Mouse (Mus musculus) brain, embryonic 14.5 days (tissue): Measurements from ENCODE around the gene Slc35f2. TPM values are rescaled to one million over a fixed set of nuclear protein-coding genes. Genes with fewer than 3 reads are reported as not detected.
A peak's percentile ranks its signal among the peaks of the same experiment; 100 is the strongest.

Source experiments
- DNase-seq: peaks from one replicate; pipeline ENCODE4 v3.0.0-alpha.2; 2011; ENCODE audit warnings: low read depth
- CTCF ChIP-seq: fragments of 200-500 bp; IDR thresholded peaks from 2 replicates; pipeline ENCODE4 v1.5.1; 2012; ENCODE audit warnings: inconsistent platforms, mild to moderate bottlenecking, moderate library complexity, borderline replicate concordance; ENCODE audit not compliant: insufficient read depth, insufficient read length; ENCODE audit errors: extremely low read depth
- POLR2A ChIP-seq: fragments of 200-500 bp; IDR thresholded peaks from 2 replicates; pipeline ENCODE4 v1.6.1; 2012; ENCODE audit warnings: mild to moderate bottlenecking, inconsistent platforms, borderline replicate concordance; ENCODE audit not compliant: poor library complexity, insufficient read depth, insufficient read length, severe bottlenecking; ENCODE audit errors: extremely low read depth
- polyA plus RNA-seq: library from polyadenylated mRNA; depleted of rRNA; stranded (reverse); fragments of >200 nt; gene quantifications from 2 replicates; pipeline ENCODE4 v1.2.3, GENCODE M21; 2012; rRNA removed

Gene Slc35f2
- polyA plus RNA-seq, 1 experiment = 8.3 TPM

DNA sequence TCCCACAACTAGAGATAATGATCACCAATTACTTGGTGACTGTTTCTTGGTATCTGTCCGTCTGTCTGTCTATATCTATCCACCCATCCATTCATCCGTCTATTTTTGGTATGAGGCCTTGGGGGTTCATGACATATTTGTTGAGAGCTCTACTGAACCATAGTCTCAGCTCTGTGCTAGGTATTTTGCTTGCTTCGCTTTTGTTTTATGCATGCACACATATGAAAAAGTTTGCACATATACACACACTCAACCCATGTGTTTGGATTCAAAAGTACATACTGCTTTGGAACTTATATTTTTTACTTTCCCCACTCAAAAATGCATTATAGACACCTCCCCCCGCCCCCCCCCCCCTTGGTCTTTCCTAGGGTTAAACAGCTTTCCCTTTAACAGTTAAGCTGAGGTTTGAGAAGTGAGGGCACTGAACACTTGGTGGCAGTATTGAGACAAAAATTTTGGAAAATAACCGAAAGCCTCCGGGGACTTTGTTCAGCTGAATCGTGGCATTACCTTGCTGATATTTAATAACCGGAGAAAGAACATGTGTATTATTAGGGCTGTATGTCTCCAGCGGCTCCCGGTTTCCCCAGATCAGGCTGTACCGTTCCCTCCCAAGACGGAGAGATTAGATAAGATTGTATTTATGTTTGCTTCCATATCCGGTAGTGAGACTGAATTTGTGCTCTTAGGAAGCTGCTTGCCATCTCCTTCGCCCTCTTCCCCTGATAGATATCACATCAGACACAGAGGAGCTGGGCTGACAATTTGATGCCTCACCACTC lies 57.9 kb downstream of the Slc35f2 start:
- DNase-seq = peak; percentile 89
- peak; percentile 46; the same call in 1 of the 2 replicates for TF ChIP-seq CTCF
- no peak for TF ChIP-seq POLR2A

DNA sequence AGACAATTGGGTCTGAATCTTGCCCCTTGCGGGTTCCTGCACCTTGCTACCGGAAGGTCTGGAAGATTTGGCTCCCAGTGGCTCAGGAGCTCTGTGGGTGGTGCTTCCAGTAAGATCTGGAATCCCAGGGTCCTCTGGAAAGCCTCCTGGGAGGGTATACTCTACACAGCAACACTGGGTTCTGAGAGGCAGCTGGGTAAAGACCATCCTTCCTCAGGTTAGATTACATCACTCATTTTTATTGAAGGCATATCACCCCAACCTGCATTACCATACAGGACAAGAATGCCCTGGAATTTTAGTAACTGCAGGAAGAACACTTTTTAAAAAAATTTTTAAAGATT lies 58.5 kb downstream of the Slc35f2 start:
- no peak for DNase-seq
- TF ChIP-seq CTCF (no peak), POLR2A (no peak)

DNA sequence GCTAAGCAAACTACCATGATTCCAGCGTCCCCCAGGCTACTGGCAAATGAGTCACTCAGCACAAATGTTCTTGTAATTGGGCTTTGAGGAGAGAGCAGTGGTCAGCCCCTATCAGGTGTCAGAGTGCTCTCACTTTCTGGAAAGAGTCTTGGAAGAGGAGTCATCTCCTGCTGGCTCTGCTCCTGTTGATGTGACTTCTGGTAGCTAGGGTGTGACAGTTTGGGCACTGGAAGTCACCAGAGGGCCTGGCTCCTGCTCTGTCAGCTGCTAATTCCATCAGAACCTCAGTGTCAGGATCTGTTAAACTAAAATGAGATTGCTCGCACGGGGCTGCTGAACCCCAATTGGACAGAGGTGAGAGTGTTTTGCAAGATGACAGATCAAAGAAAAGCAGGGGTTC lies 63.7 kb downstream of the Slc35f2 start:
- TF ChIP-seq CTCF (no peak), POLR2A (no peak)
- no peak for DNase-seq

DNA sequence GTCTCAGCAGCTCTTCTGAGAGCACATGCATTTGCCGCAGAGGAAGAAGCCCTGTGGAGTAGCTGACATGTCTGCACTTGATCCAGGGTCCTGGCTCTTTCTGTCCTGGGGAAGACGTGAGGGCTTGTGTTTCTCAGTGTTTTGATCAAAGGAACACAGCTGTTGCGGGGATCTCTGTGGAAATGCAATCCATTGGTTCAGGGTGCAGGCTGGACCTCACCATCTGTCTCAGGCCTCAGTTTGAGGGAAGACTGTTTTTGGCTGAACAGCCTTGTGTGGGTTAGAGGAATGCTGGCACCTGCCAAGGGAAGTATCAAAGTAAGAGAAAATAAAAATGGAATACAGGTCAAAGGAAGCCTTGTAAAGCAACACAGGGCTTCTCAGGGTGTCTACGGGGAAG lies 64.6 kb downstream of the Slc35f2 start:
- no peak for DNase-seq
- no peak for TF ChIP-seq CTCF

DNA sequence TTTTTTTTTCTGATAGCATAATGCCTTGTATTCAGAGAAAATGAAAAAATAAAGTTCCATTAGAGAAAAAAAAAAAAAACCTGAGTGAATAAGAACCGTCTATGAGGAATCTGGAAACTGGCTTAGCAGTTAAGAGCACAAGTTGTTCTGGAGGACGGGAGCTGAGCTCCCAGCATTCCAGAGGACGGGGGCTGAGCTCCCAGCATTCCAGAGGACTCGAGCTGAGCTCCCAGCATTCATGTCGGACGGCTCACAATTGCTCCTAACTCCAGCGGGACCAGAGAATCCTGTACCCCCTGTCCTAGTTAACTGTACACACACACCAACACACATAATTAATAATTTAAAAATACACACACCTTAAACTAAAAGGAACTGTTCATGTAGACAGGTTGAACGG lies 67.5 kb downstream of the Slc35f2 start:
- no peak for DNase-seq
- no peak for TF ChIP-seq CTCF
- no peak for TF ChIP-seq POLR2A

DNA sequence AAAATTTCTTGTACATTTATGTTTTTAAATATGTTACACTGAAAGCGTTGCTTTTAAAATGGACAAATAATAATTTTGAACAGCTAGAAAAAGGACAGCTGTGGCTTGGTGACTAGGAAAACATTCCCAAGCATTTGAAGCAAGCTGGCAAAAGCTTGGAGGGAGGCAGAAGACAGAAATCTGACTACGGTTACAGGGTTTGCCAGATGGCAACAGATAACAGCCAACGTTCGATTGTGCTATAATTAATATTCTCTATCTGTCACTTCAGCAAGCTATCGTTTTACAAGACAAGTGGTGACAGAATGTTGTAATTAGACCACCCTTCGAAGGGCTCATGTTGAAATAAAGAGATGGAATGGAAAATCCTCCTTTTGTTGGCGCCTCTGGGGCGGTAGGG lies 77.2 kb downstream of the Slc35f2 start:
- DNase-seq = peak; percentile 85
- TF ChIP-seq CTCF (no peak), POLR2A (no peak)

DNA sequence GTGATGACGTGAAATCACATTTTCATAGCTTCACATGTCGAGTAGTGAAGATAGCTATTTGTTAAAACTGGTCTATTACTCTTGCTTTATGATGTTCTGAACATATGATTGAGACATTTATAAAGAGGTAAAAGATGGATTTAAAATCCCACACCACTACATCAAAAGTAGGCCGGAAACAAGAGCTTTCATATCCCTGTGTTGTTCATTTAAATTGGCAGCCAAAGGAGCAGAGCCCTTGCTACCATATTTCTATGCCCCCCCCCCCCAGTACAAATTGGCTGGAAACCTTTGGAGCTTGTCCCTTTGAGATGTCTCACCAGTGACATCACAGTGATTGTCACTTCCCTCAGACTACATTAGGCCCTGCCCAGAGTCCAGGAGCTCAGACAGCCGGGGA lies 78.5 kb downstream of the Slc35f2 start, which contains the start of gene Sln:
TSS of gene Sln (plus strand) at position 301 of the 400 bp plus-strand sequence.
- TF ChIP-seq POLR2A = no peak
- no peak for TF ChIP-seq CTCF
- no peak for DNase-seq

DNA sequence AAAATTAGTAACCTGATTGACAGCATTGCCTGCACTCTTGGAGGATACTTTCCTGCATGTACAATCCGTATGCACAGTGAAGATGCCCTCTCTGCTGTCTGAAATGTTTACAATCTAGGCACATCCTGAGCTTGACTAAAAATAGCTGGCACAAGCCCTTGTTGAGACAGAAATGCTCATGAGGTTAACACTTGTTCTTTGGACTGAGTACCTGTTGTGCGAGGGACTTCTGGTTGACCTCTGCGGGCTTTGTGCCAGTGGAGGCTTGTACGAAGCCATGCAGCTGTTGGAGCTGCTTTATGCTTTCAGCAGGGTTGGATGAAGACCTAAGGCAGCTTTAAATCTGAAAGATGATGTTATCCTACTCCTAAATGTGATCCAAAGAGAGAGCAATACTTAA lies 80.8 kb downstream of the Slc35f2 start:
- DNase-seq = no peak
- TF ChIP-seq CTCF = no peak
- TF ChIP-seq POLR2A = no peak

DNA sequence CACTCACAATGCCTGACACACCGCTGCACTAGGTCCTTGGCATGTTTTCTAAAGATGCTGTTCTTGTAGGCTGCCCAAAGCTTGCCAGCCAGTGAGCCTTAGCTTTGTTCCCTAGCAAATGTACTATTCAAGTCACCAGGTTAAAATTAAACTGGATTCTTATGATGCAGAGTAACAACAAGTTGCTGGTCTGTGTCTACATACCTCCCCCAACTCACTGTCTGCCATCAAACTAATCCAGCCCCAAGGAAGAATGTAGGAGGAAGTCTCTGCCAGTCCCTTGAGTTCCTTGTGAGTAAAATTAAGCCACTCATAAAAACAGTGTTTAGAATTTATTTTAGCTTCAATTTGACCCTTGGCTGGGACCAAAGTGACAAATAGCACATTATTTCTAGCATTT lies 82.3 kb downstream of the Slc35f2 start:
- TF ChIP-seq POLR2A (no peak), CTCF (no peak)
- no peak for DNase-seq

DNA sequence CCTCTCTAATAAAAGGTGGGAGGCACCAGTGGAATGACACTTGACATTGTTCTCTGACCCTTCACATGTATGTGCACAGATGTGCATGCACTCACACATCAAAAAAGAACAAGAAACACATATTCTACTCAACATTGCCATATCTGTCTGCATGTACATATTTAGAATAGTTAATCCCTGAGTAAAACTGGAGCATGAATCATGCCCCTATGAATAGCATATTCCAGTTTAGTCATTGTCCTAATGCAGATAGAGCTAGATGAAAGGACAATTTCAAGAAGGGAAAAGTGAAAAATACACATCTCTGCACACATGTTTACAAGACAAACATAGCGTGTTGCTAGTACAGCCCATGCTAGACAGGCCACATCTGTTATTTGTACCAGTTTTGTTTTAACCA lies 83.2 kb downstream of the Slc35f2 start:
- TF ChIP-seq POLR2A = no peak
- TF ChIP-seq CTCF = no peak
- no peak for DNase-seq

DNA sequence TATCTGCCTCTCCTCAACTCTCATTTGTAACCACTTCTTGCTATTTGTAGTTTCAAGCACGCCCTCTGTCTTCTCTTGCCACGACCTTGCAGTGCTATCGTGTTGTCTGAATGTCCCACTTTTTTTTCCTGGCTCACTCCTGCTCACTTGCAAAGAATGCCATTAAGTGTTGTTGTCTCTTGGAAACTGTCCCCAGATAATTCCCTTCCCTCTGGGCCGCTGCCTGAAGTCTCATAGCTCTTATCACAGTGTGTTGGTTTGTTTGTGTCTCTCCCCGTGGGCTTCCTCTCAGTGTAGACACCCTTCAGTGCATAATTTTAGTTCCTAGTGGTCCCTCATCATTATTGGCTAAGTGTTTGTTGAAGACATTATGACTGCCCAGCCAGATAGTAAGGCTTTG lies 86.5 kb downstream of the Slc35f2 start:
- TF ChIP-seq POLR2A = no peak
- TF ChIP-seq CTCF = no peak
- no peak for DNase-seq

Other genes starting within 250 kb of the Slc35f2 start
- gene Atm, start 234.8 kb upstream of the Slc35f2 start, polyA plus RNA-seq = 5.9 and 12.3 TPM in 2 replicates
- 10.5 and 10.7 TPM in 2 replicates for gene Npat, start 234.5 kb upstream of the Slc35f2 start, polyA plus RNA-seq
- gene Acat1, start 161.2 kb upstream of the Slc35f2 start, polyA plus RNA-seq = 80.5 and 81.1 TPM in 2 replicates
- gene Cul5, start 101.5 kb upstream of the Slc35f2 start, polyA plus RNA-seq = 16.5 and 22.5 TPM in 2 replicates
- 1.3 and 1.7 TPM in 2 replicates for gene Rab39, start 65.3 kb upstream of the Slc35f2 start, polyA plus RNA-seq
- gene Sln, start 78.6 kb downstream of the Slc35f2 start, polyA plus RNA-seq = 0.14 and 0.39 TPM in 2 replicates
- gene Elmod1, start 203.8 kb downstream of the Slc35f2 start, polyA plus RNA-seq = 55.4 and 55.5 TPM in 2 replicates